Mouse (Mus musculus) MEL (cell line): ENCODE measurements at regions not wholly inside any gene's neighbourhood (a gene's known extent, or its start where the extent isn't known, plus 50 kb on each side); places are given as distances from the start of the nearest gene placed in this dataset.

Experiments
- DNase-seq: peaks from one replicate; pipeline ENCODE4 v3.0.0; 2011; ENCODE audit warnings: low read depth, low spot score
- H3K27ac ChIP-seq: 2 replicates; pipeline ENCODE4 v1.5.1; 2012; ENCODE audit warnings: low read depth, mild to moderate bottlenecking, control low read depth, low read length, moderate library complexity; ENCODE audit not compliant: control insufficient read depth
- H3K27me3 ChIP-seq, 2 experiments: fragments of 150-350 bp in 1 of 2; sonication (generic) in 1 of 2; 2 replicates each; pipeline ENCODE4 v1.6.1; 2012; ENCODE audit warnings: low read length in 2 of 2, mild to moderate bottlenecking in 2 of 2, improper control_type of control experiment in 1 of 2, moderate library complexity in 1 of 2; ENCODE audit not compliant: insufficient read depth in 2 of 2, control insufficient read depth in 1 of 2
- H3K36me3 ChIP-seq, 2 experiments: 2 replicates each; pipeline ENCODE4 v1.6.1; 2012 to 2014; ENCODE audit warnings: low read length in 2 of 2, improper control_type of control experiment in 1 of 2, inconsistent platforms in 1 of 2, mild to moderate bottlenecking in 1 of 2; ENCODE audit not compliant: insufficient read depth in 2 of 2, control insufficient read depth in 1 of 2
- H3K4me1 ChIP-seq, 2 experiments: fragments of 150-350 bp in 1 of 2; sonication (generic) in 1 of 2; 2 replicates each; pipeline ENCODE4 v1.6.1; 2012; ENCODE audit warnings: low read length in 2 of 2, improper control_type of control experiment in 1 of 2, mild to moderate bottlenecking in 1 of 2; ENCODE audit not compliant: insufficient read depth in 2 of 2, control insufficient read depth in 1 of 2
- H3K4me3 ChIP-seq, 2 experiments: fragments of 150-350 bp in 1 of 2; sonication (generic) in 1 of 2; 2 replicates each; pipeline ENCODE4 v1.5.1; 2012; ENCODE audit warnings: low read depth in 2 of 2, low read length in 2 of 2, mild to moderate bottlenecking in 2 of 2, moderate library complexity in 2 of 2, control low read depth in 1 of 2, improper control_type of control experiment in 1 of 2; ENCODE audit not compliant: control insufficient read depth in 1 of 2, insufficient read depth in 1 of 2
- H3K79me2 ChIP-seq: 2 replicates; pipeline ENCODE4 v1.6.1; 2012; ENCODE audit warnings: mild to moderate bottlenecking, low read length, moderate library complexity; ENCODE audit not compliant: control insufficient read depth, poor library complexity, insufficient read depth
- H3K9ac ChIP-seq: 2 replicates; pipeline ENCODE4 v1.6.1; 2012; ENCODE audit warnings: low read depth, mild to moderate bottlenecking, control low read depth, low read length, moderate library complexity; ENCODE audit not compliant: control insufficient read depth, poor library complexity, severe bottlenecking
- H3K9me3 ChIP-seq: fragments of 150-350 bp; sonication (generic); replicated peaks from 2 replicates; pipeline ENCODE4 v1.6.1; 2012; ENCODE audit warnings: mild to moderate bottlenecking, low read length, improper control_type of control experiment, moderate library complexity; ENCODE audit not compliant: insufficient read depth
- CHD2 ChIP-seq: IDR thresholded peaks from 2 replicates; pipeline ENCODE4 v1.6.1; 2011; ENCODE audit warnings: low read length, improper control_type of control experiment
- E2F4 ChIP-seq: IDR thresholded peaks from 2 replicates; pipeline ENCODE4 v1.6.1; 2011; ENCODE audit warnings: low read depth, low read length, improper control_type of control experiment, borderline replicate concordance
- EP300 ChIP-seq, 2 experiments: IDR thresholded peaks; 2 replicates each; pipeline ENCODE4 v1.6.1; 2011; ENCODE audit warnings: improper control_type of control experiment in 2 of 2, low read length in 2 of 2, low read depth in 1 of 2, mild to moderate bottlenecking in 1 of 2
- ETS1 ChIP-seq: IDR thresholded peaks from 2 replicates; pipeline ENCODE4 v1.6.1; 2012; ENCODE audit warnings: low read depth, mild to moderate bottlenecking, inconsistent platforms, low read length, improper control_type of control experiment, moderate library complexity
- GABPA ChIP-seq: IDR thresholded peaks from 2 replicates; pipeline ENCODE4 v1.6.1; 2012; ENCODE audit warnings: low read depth, mild to moderate bottlenecking, inconsistent platforms, low read length, improper control_type of control experiment, moderate library complexity
- GATA1 ChIP-seq: IDR thresholded peaks from 2 replicates; pipeline ENCODE4 v1.6.1; 2011; ENCODE audit warnings: low read depth, low read length, improper control_type of control experiment
- HCFC1 ChIP-seq: IDR thresholded peaks from 2 replicates; pipeline ENCODE4 v1.6.1; 2012; ENCODE audit warnings: low read depth, mild to moderate bottlenecking, inconsistent platforms, low read length, improper control_type of control experiment, moderate library complexity
- MAX ChIP-seq: IDR thresholded peaks from 2 replicates; pipeline ENCODE4 v1.6.1; 2011; ENCODE audit warnings: low read length, improper control_type of control experiment
- MEF2A ChIP-seq: IDR thresholded peaks from 2 replicates; pipeline ENCODE4 v1.6.1; 2014; ENCODE audit warnings: low read depth, mild to moderate bottlenecking, inconsistent platforms, low read length, improper control_type of control experiment; ENCODE audit not compliant: poor library complexity, insufficient replicate concordance, severe bottlenecking; ENCODE audit errors: extremely low read depth
- MYB ChIP-seq: IDR thresholded peaks from 2 replicates; pipeline ENCODE4 v1.6.1; 2011; ENCODE audit warnings: mild to moderate bottlenecking, low read depth, low read length, improper control_type of control experiment
- MYC ChIP-seq: IDR thresholded peaks from 2 replicates; pipeline ENCODE4 v1.6.1; 2011; ENCODE audit warnings: low read depth, mild to moderate bottlenecking, low read length, improper control_type of control experiment, moderate library complexity
- POLR2A ChIP-seq, 2 experiments: IDR thresholded peaks; 2 replicates each; pipeline ENCODE4 v1.6.1; 2011 to 2012; ENCODE audit warnings: low read length in 2 of 2, mild to moderate bottlenecking in 2 of 2, control low read depth in 1 of 2, improper control_type of control experiment in 1 of 2, low read depth in 1 of 2, moderate library complexity in 1 of 2; ENCODE audit not compliant: control insufficient read depth in 1 of 2, insufficient read depth in 1 of 2, poor library complexity in 1 of 2
- RCOR1 ChIP-seq: IDR thresholded peaks from 2 replicates; pipeline ENCODE4 v1.6.1; 2012; ENCODE audit warnings: low read depth, mild to moderate bottlenecking, inconsistent platforms, low read length, improper control_type of control experiment
- SIN3A ChIP-seq: IDR thresholded peaks from 2 replicates; pipeline ENCODE4 v1.6.1; 2012; ENCODE audit warnings: low read length, improper control_type of control experiment, inconsistent platforms
- SMC3 ChIP-seq: IDR thresholded peaks from 2 replicates; pipeline ENCODE4 v1.6.1; 2011; ENCODE audit warnings: low read depth, low read length, improper control_type of control experiment
- TCF12 ChIP-seq: IDR thresholded peaks from 2 replicates; pipeline ENCODE4 v1.6.1; 2014; ENCODE audit warnings: low read depth, mild to moderate bottlenecking, inconsistent platforms, low read length, improper control_type of control experiment, moderate library complexity
- USF1 ChIP-seq: IDR thresholded peaks from 2 replicates; pipeline ENCODE4 v1.6.1; 2014; ENCODE audit warnings: low read depth, mild to moderate bottlenecking, inconsistent platforms, low read length, improper control_type of control experiment, moderate library complexity

GRCm38 (mm10) chr9:47378541-47378940 lies 151.4 kb upstream of the Cadm1 start:
- DNase-seq = peak; percentile 54
- Histone ChIP-seq H3K9me3 (no peaks in the 10 kb centered on the region), H3K9ac (no peak overlapping the region), H3K27ac (no peak overlapping the region), H3K79me2 (no peaks in the 10 kb centered on the region), H3K27me3 (no peaks in the 10 kb centered on the region), H3K4me1 (peaks cover 8 to 11% of the 10 kb centered on the region in 2 experiments), H3K4me3 (no peak overlapping the region), H3K36me3 (peaks cover 0 to 8% of the 10 kb centered on the region in 2 experiments; a peak in 2 of 4 replicates)
- TF ChIP-seq GABPA = no peak
- TF ChIP-seq HCFC1 = peak; percentile 61
- peak; percentile 71 for TF ChIP-seq GATA1
- 0 out of 2 replicates have a peak, but pooled peaks have one; percentile 21 for TF ChIP-seq MYC
- TF ChIP-seq E2F4 = no peak
- peak; percentile 46; the same call in 1 of the 2 replicates for TF ChIP-seq RCOR1
- TF ChIP-seq TCF12 = peak; percentile 76
- TF ChIP-seq EP300 (IDR thresholded peaks at IDR 0.05; ENCODE audit: low read depth in 1 of 2, low read length in 2 of 2) = peak; percentile 67 to 80
- TF ChIP-seq CHD2 = no peak
- 0 out of 2 replicates have a peak, but pooled peaks have one; percentile 11 for TF ChIP-seq MAX
- TF ChIP-seq MEF2A = 0 out of 2 replicates have a peak, but pooled peaks have one; percentile 26
- TF ChIP-seq SMC3 = no peak; the same call in 1 of the 2 replicates
- TF ChIP-seq ETS1 = peak; percentile 77
- peak; percentile 76 for TF ChIP-seq MYB

- H3K4me3 ChIP-seq = no peak overlapping the region
- no peak for DNase-seq
- no peaks in the 10 kb centered on the region for H3K79me2 ChIP-seq
- no peak overlapping the region for H3K9ac ChIP-seq
- peaks cover 0 to 8% of the 10 kb centered on the region in 2 experiments; a peak in 2 of 4 replicates for H3K36me3 ChIP-seq
- no peak for TF ChIP-seq HCFC1
- TF ChIP-seq USF1 = no peak
- TF ChIP-seq POLR2A (IDR thresholded peaks at IDR 0.05; ENCODE audit: control insufficient read depth in 1 of 2, insufficient read depth in 1 of 2, low read depth in 1 of 2, low read length in 2 of 2, poor library complexity in 1 of 2) = no peak
- TF ChIP-seq GATA1 = no peak
- TF ChIP-seq SIN3A = no peak
- no peaks in the 10 kb centered on the region for H3K9me3 ChIP-seq
- no peaks in the 10 kb centered on the region for H3K27me3 ChIP-seq
- peaks cover 8 to 11% of the 10 kb centered on the region in 2 experiments for H3K4me1 ChIP-seq
- H3K27ac ChIP-seq = no peak overlapping the region
Observed at GRCm38 (mm10) chr9:47380361-47380760, 149.6 kb upstream of the Cadm1 start.
